Mouse (Mus musculus) left cerebral cortex, postnatal 25 days (tissue): ENCODE results near the gene Zfp942. TPM values are rescaled to one million over a fixed set of nuclear protein-coding genes. Genes with fewer than 3 reads are reported as not detected.
"Not testable (repeated sequence)": the region's sequence is repeated elsewhere in the genome, so short reads cannot be mapped to it uniquely, and the experiment has no call there.

Source experiments
- DNase-seq, 2 experiments: peaks; one replicate each; pipeline ENCODE4 v3.0.0; 2022; ENCODE audit warnings: low spot score in 2 of 2, mixed read lengths in 1 of 2
- intact Hi-C: fragments of 180-260 bp; cut with DNase I; formaldehyde crosslinking; loops from one replicate; pipeline ENCODE4 v1.15.1; 2025
- total RNA-seq, 2 experiments: library from RNA; stranded (reverse); gene quantifications; 2 replicates each; pipeline ENCODE4 v1.2.3; 2021

Zfp942 gene
- total RNA-seq, result 10 to 100 TPM; 14.1 to 16.1 TPM

- intact Hi-C loops, result not testable (repeated sequence)
Measured at GRCm38 (mm10) chr17:21962107-21962907, at the start of gene Zfp942, which contains the start of gene Zfp943. Gene Zfp942, minus strand, starts transcription at chr17:21962464. Gene Zfp943, plus strand, starts transcription at chr17:21962552.

GRCm38 (mm10) chr17:21963302-21963701 lies 1.0 kb upstream of the Zfp942 start:
- intact Hi-C loops, result no loop called here
- no peak for DNase-seq

More at GRCm38 (mm10) chr17:21962107-21962907, at the start of gene Zfp942, which contains the start of gene Zfp943:
- DNase-seq, result peak; percentile 81 to 83

DNA sequence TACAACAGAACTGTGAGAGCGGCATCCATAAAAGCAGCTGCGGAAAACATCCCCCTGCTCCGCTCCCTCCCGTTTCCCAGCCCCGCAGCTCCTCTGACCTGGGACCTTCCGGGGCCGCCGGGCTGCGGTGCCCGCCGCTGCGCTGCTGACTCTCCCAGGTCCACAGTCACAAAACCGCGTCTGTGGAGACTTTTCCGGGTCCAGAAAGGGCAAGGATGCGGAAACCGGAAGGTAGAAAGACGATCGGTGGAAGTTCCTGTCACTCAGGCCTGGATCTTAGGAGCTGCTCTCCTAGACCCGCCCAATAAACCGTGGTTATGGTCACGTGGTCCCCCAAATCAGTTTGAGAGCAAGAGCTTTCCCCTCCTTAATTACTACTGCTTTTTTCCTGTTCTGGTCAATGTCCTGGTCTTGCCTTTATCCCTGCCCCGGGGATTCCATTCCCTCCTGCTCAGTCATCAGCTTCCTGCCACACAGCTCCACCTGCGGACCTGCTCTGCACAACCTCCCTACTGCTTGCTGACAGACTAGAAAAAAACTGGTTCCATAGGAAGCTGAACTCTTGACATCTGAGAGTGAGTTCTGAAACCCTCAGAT lies 52.7 kb downstream of the Zfp942 start, which contains the start of gene Zfp995:
Gene Zfp995, minus strand, starts transcription at position 471 of the 597 bp plus-strand sequence.
- DNase-seq, result peak; percentile 59 to 75
- intact Hi-C loops, result not testable (repeated sequence)

DNA sequence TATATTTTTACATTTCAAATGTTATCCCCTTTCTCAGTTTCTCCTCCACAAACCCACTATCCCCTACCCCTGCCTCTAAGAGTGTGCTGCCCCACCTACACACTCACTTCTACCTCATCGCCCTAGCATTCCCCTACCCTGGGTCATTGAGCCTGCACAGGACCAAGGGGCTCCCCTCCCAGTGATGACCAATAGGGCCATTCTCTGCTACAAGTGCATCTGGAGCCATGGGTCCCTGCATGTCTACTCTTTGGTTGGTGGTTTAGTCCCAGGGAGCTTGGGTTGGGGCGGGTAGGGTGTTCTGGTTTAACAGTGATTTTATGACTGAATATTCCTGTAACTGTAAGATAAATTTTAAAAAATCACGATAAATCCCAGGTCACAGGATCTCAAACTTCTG lies 53.2 kb downstream of the Zfp942 start:
- intact Hi-C loops, result no loop called here
- DNase-seq, result no peak

Other genes starting within 250 kb of the Zfp942 start
- 1 to 10 TPM; 3.6 to 5.0 TPM for gene Zfp229, start 231.7 kb downstream of the Zfp942 start, total RNA-seq
- gene Zfp820, start 116.7 kb downstream of the Zfp942 start, total RNA-seq, result under 1 TPM; 0.66 TPM
- gene Zfp995, start 52.5 kb downstream of the Zfp942 start, total RNA-seq, result 1 to 10 TPM; 4.6 to 5.2 TPM
- 10 to 100 TPM; 20.5 to 20.9 TPM for gene Zfp943, start 88 bp upstream of the Zfp942 start, total RNA-seq
- under 1 TPM; 0.25 to 0.41 TPM for gene Zfp947, start 203.7 kb upstream of the Zfp942 start, total RNA-seq